Mouse (Mus musculus): ENCODE results near the gene Naip1.
A peak's percentile ranks its signal among the peaks of the same experiment; 100 is the strongest.
"Not testable (repeated sequence)": the region's sequence is repeated elsewhere in the genome, so short reads cannot be mapped to it uniquely, and the experiment has no call there.

Gene Naip1

DNA sequence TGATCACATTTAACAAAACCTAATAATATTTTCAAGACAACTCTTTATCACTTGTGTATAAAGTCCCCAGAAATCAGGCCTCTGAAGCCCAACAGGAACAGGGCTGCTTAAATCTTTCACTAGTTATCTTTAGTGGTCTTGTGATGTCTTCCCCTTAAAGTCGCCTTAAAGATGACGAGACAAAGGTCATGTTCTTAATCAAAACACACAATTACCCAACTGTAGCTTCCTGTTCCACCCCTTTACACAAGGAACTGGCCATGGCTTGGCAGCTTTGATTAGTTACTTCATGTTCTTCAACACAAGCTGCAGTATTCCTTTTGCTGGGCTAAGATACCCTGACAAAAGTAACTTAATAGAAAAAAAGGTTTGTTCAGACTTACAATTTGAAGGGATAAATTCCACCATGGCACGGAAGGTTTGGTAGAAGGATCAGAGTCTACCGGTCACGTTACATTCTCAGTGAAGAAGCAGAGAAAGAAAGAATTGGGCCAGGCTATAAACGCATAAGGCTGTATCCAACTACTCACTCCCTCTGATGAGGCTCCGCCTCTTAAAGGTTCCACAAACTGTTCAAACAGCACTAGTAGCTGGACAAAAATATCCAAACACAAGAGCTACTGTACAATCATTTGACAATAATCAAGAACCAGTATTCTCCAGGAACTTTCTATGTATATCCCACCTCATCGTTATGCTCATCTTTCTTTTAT lies at the start of gene Naip1:
Naip1 (minus strand) TSS at position 455 of the 713 bp plus-strand sequence.
- DNase-seq (ENCODE audit: low spot score in 2 of 2), result not testable (repeated sequence)

DNA sequence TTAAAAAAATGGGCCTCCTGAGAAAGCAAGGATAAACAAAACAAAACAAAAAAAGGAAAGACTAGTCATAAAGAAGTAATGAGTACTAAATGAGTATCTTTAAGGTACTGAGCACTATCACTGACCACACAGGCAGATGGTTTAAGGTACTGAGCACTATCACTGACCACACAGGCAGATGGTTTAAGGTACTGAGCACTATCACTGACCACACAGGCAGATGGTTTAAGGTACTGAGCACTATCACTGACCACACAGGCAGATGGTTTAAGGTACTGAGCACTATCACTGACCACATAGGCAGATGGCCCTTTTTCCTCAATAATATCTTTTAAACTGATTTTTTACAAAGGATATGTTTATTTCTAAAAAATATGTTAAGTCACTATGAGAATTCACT lies 47.0 kb upstream of the Naip1 start:
- DNase-seq (ENCODE audit: low spot score in 2 of 2), result not testable (repeated sequence)

GRCm38 (mm10) chr13:100495337-100495736 lies 42.7 kb upstream of the Naip1 start:
- DNase-seq (ENCODE audit: low spot score in 2 of 2), result no peak

GRCm38 (mm10) chr13:100494370-100494769 lies 41.7 kb upstream of the Naip1 start:
- not testable (repeated sequence) for DNase-seq (ENCODE audit: low spot score in 2 of 2)

DNA sequence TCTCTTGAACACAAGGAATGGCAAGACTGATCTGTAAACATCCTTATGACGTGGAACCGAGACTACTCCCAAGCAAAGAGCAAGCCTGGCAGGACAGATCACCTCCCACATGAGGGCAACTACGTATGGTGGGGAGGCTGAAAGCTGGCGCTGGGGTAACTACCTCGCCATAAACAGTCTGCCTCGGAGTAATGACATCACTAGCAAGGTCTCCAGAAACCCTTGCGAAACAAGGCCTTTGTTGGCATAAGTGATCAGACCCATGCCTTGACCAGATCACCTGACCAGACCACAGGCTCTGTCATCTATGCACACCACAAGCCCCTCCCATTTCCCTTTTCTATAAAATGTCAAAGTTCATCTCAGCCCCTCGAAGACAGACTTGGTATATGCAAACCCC lies 40.6 kb upstream of the Naip1 start:
- DNase-seq (ENCODE audit: low spot score in 2 of 2), result no peak

GRCm38 (mm10) chr13:100492061-100492787 lies 39.6 kb upstream of the Naip1 start, which contains the start of gene Gtf2h2:
Gene Gtf2h2 (minus strand): TSS chr13:100492579.
- peak; percentile 86 to 97 for DNase-seq (ENCODE audit: low spot score in 2 of 2)

- no peak for DNase-seq (ENCODE audit: low spot score in 2 of 2)
These were observed 39.0 kb upstream of the Naip1 start for GRCm38 (mm10) chr13:100491623-100492022.

- no peak for DNase-seq (ENCODE audit: low spot score in 2 of 2)
These were observed 37.8 kb upstream of the Naip1 start for GRCm38 (mm10) chr13:100490424-100490823.

DNA sequence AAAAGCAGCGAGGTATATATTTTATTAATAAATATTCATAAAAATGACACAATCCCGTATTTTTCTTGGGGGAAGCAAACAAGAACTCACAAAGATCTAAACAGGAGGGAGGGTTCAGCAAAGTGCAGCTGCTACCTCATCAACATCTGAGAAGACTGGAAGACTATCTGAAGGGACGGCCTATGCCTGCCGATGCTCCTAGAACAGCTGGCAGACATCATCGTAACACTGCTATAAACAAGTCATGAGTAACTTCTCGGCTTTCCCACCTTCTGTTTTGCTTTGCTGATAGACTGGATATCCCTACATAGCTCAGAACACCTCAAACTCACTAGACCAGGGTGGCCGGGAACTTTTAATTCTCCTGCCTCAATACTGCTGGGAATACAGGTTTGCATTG lies 30.9 kb upstream of the Naip1 start:
- DNase-seq (ENCODE audit: low spot score in 2 of 2), result no peak

DNA sequence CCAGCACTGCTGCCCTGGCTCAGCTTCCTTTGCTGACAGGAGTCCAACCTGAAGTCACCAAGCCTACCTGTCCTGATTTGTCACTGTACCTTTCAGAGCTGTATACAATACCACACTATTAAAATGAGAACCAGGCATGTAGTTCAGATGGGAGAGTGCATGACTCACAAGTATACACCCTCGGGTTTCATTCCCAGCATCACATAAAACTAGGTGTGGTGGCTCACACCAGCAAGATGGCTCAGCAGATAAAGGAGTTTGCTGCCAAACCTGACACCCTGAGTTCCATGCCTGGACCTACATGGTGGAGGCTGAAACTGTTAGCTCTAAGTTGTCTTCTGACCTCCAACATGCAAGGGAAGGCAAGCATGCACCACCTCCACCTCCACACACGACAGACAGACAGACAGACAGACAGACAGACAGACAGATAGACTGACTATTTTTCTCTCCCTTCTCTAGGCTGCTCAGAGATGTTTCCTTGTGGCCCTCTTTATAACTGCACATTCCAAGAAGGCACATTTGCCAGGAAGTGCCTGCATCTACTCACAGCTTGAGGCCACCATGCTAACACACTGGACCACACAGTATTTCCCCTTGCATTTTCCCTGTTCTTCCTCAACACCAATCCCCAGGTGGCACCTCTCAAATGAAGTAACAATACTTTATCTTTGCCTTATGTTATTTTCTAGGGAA lies 11.0 kb upstream of the Naip1 start:
- no peak for DNase-seq (ENCODE audit: low spot score in 2 of 2)

DNA sequence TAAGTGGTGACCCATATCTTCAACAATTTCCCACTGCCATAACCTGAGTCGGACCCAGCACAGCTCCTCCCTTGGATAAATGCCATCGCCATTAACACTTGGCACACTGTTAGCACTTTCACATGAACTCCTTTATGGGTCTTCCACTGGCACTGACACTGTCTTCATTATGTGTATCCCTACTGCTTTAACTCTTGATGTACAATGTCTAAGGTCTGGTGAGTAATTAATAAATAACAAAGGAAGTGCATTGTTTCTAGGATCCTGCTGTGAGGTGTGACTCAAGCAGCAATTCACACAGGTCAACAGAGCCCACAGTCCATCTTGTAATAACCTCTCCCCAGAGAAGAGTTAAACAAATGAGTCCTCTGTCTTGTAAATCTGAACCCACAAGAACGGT lies 8.7 kb upstream of the Naip1 start:
- no peak for DNase-seq (ENCODE audit: low spot score in 2 of 2)

GRCm38 (mm10) chr13:100449495-100449894 lies 3.2 kb downstream of the Naip1 start:
- DNase-seq (ENCODE audit: low spot score in 2 of 2), result no peak

GRCm38 (mm10) chr13:100440116-100440515 lies 12.6 kb downstream of the Naip1 start:
- no peak for DNase-seq (ENCODE audit: low spot score in 2 of 2)

DNA sequence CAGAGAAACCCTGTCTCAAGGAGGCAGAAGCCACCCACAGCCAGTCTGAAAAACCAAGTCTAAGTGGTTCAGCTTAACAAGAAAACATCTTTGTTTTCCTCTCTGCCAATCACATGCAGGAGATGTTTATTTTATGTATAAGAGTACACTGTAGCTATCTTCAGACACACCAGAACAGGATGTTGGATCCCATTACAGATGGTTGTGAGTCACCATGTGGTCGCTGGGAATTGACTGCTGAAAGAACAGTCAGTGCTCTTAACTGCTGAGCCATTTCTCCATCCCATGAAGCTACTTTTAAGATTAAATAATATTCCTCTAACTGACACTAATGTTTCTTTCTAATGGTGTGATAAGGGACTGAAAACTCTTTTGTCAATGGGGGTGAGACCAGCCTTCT lies 14.0 kb downstream of the Naip1 start:
- DNase-seq (ENCODE audit: low spot score in 2 of 2), result no peak

- no peak for DNase-seq (ENCODE audit: low spot score in 2 of 2)
These were observed 15.3 kb downstream of the Naip1 start for GRCm38 (mm10) chr13:100437322-100437825.

GRCm38 (mm10) chr13:100436556-100437163 lies 16.0 kb downstream of the Naip1 start:
- DNase-seq (ENCODE audit: low spot score in 2 of 2), result not testable (repeated sequence)

- DNase-seq (ENCODE audit: low spot score in 2 of 2), result not testable (repeated sequence)
These were observed 32.7 kb downstream of the Naip1 start for GRCm38 (mm10) chr13:100419958-100420357.

DNA sequence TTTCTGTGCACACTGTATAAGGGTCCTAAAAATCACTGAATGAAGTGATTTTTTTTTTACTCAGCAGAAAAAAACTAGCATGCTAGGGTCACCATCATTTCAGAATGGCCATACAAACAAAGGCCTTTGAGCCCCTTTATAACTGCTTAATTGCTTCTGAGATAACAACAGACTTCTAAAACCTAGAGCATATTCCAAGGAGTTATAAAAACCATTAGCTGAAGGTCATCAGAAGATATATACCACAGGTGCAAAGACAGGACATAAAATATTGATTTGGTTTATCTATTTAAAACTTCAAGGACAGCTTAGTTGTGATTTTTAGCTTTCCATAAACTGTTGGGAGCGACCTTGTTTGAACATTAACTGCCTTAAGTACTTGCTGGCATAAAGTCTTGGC lies 38.2 kb downstream of the Naip1 start:
- DNase-seq (ENCODE audit: low spot score in 2 of 2), result no peak

DNA sequence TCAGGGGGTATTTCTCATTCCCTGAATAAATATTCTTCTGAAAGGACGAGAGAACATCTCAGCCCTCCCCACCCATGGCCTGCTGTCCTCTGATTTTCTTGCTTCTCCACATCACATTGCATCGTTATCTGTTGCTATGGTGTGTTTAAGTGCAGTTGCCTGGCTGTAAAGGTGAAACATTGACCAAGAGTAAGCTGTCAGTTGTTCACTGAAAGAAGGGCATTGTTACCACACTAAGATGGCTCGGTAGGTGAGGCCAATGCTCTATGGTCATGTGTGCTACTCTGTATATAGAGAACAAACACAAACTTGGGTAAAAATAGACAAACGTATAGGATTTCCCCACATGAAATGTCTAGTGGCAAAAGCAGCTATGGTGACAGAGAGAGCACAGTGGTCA lies 42.8 kb downstream of the Naip1 start:
- no peak for DNase-seq (ENCODE audit: low spot score in 2 of 2)

- no peak for DNase-seq (ENCODE audit: low spot score in 2 of 2)
These were observed 43.5 kb downstream of the Naip1 start for GRCm38 (mm10) chr13:100409181-100409580.

DNA sequence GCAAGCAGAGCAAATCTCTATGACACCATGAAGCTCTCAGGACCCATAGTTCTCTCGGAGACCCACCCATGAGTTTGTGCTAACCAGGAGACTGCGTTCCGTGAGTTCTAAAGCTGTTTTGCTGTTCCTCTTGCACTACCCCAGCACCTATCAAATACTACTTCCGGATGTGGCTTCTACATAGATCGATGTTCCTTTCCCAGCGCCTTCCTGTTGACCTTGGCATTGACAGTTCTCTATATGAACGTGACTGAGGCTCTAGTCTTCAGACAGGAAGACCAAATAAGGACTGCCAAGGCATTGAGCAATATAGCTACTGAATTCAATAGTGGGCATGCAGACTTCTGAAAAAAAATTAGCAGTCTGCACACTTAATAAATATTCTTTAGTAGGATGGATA lies 44.4 kb downstream of the Naip1 start:
- DNase-seq (ENCODE audit: low spot score in 2 of 2), result no peak
